9 mouse cellular contexts compared by ENCODE assay signal in genomic region chr2:145887937-145888765, GRCm38 (mm10). TPM values are rescaled to one million over a fixed set of nuclear protein-coding genes. Genes with fewer than 3 reads are reported as not detected.
DNase-seq lines count a peak whose midpoint lies in the region; ATAC-seq and TF ChIP-seq lines count a peak whose summit lies in the region.
"Had no signal": no experiment of that assay in that cellular context is flagged by ENCODE, and none has a peak within 500 bp of the region (broad histone marks: within the 10 kb centered on the region; RNA-seq: fewer than 3 reads in every experiment).

No protein-coding gene starts in this region.

- no peak overlapping the region for H3K4me2 ChIP-seq in intestine, embryonic 16.5 days (ENCODE audit: low read depth, low read length)
- 0 out of 2 replicates have a peak overlapping the region, but pooled peaks have one; percentile 2 for H3K4me2 ChIP-seq in limb, embryonic 15.5 days
- H3K4me2 ChIP-seq: neural tube, embryonic 12.5 days had no signal

- H3K4me3 ChIP-seq in layer of hippocampus, adult 2 months: no peak overlapping the region
- H3K4me3 ChIP-seq in intestine, embryonic 16.5 days (ENCODE audit: low read length): no peak overlapping the region
- H3K4me3 ChIP-seq in limb, embryonic 15.5 days: no peak overlapping the region
- no peak overlapping the region for H3K4me3 ChIP-seq in olfactory bulb, adult 2 months (ENCODE audit: insufficient read depth, low read depth, low read length)
- H3K4me3 ChIP-seq: neural tube, embryonic 12.5 days had no signal

- WGBS in intestine, embryonic 16.5 days: 52% methylated on average over 14 of the region's 14 CpGs
- 32% methylated on average over 14 of the region's 14 CpGs for WGBS in limb, embryonic 15.5 days
- 50% methylated on average over 14 of the region's 14 CpGs for WGBS in olfactory bulb, adult 2 months

- no peak overlapping the region for H3K9ac ChIP-seq in intestine, embryonic 16.5 days (ENCODE audit: low read depth, low read length)
- H3K9ac ChIP-seq in limb, embryonic 15.5 days: no peak overlapping the region
- H3K9ac ChIP-seq: neural tube, embryonic 12.5 days had no signal

- H3K9me3 ChIP-seq in intestine, embryonic 16.5 days (ENCODE audit: control insufficient read depth, low read length): no peaks in the 10 kb centered on the region
- H3K9me3 ChIP-seq in limb, embryonic 15.5 days: no peaks in the 10 kb centered on the region
- H3K9me3 ChIP-seq: neural tube, embryonic 12.5 days had no signal

- peak; percentile 66 for TF ChIP-seq CTCF in layer of hippocampus, adult 2 months (conservative IDR thresholded peaks at IDR 0.05)
- TF ChIP-seq CTCF in olfactory bulb, adult 2 months (IDR thresholded peaks at IDR 0.05; ENCODE audit: insufficient read depth, low read depth, low read length): no peak

- peaks cover 4% of the 10 kb centered on the region; the same call in 1 of the 2 replicates for H3K36me3 ChIP-seq in intestine, embryonic 16.5 days (ENCODE audit: control insufficient read depth, insufficient read depth, low read length)
- peaks cover 33% of the 10 kb centered on the region for H3K36me3 ChIP-seq in limb, embryonic 15.5 days

- peak; percentile 25 to 55 for DNase-seq in layer of hippocampus, adult 2 months (ENCODE audit: low spot score in 2 of 2)
- DNase-seq in layer of hippocampus, adult 8-10 months (ENCODE audit: low spot score in 2 of 2): no peak
- DNase-seq in adipocyte (ENCODE audit: low spot score): peak; percentile 94
- DNase-seq in frontal cortex, postnatal 36 days (ENCODE audit: low spot score in 2 of 2): peak; percentile 45 to 72
- DNase-seq in cerebellum, adult 8-10 months: no peak

- peaks cover 19% of the 10 kb centered on the region for H3K4me1 ChIP-seq in intestine, embryonic 16.5 days (ENCODE audit: control insufficient read depth, insufficient read depth, low read length)
- H3K4me1 ChIP-seq in limb, embryonic 15.5 days: peaks cover 46% of the 10 kb centered on the region
- peaks cover 21% of the 10 kb centered on the region for H3K4me1 ChIP-seq in olfactory bulb, adult 2 months (ENCODE audit: control insufficient read depth, insufficient read depth, low read length)

- peak; percentile 68 for ATAC-seq in intestine, embryonic 16.5 days
- ATAC-seq in limb, embryonic 15.5 days (ENCODE audit: insufficient number of reproducible peaks, low FRiP score, low TSS enrichment, low read depth): peak; percentile 73

- TF ChIP-seq POLR2A in olfactory bulb, adult 2 months (IDR thresholded peaks at IDR 0.05; ENCODE audit: insufficient read depth, low read depth, low read length): no peak

- no peaks in the 10 kb centered on the region for H3K27me3 ChIP-seq in intestine, embryonic 16.5 days (replicated peaks; ENCODE audit: control insufficient read depth, insufficient read depth, low read length)
- no peaks in the 10 kb centered on the region for H3K27me3 ChIP-seq in limb, embryonic 15.5 days
- H3K27me3 ChIP-seq: neural tube, embryonic 12.5 days had no signal

- peak overlapping the region; percentile 81 for H3K27ac ChIP-seq in layer of hippocampus, adult 2 months
- H3K27ac ChIP-seq in intestine, embryonic 16.5 days (ENCODE audit: low read length): peak overlapping the region; percentile 67
- H3K27ac ChIP-seq in limb, embryonic 15.5 days: peak overlapping the region; percentile 92
- peak overlapping the region; percentile 69 for H3K27ac ChIP-seq in olfactory bulb, adult 2 months (ENCODE audit: insufficient read depth, low read depth, low read length)
- H3K27ac ChIP-seq: neural tube, embryonic 12.5 days had no signal

RNA-seq across cellular contexts. Expression of gene Naa20, which starts 13.7 kb away (rescaled TPM):
- 10 to 100 TPM; 64.5 to 66.8 TPM for total RNA-seq in layer of hippocampus, adult 2 months (2021)
- 10 to 100 TPM; 67.6 to 70.7 (median 69.0) TPM for total RNA-seq in layer of hippocampus, adult 8-10 months (2022)
- polyA plus RNA-seq in intestine, embryonic 16.5 days (2015; fragmentation: Nextera tagmentation; extraction: Ambion mirVana): 137 TPM in 2 replicates
- polyA plus RNA-seq in limb, embryonic 15.5 days (2015; fragmentation: Nextera tagmentation; extraction: Ambion mirVana): 161 and 163 TPM in 2 replicates
- not detected in 2 replicates for polyA plus RNA-seq in olfactory bulb, adult 2 months (2012; ENCODE audit: insufficient read depth, insufficient read length, low replicate concordance, missing spikeins)

RNA-seq across cellular contexts. Expression of gene Cfap61, which starts 46.4 kb away (rescaled TPM):
- 1 to 10 TPM; 2.0 to 2.2 TPM for total RNA-seq in layer of hippocampus, adult 2 months (2021)
- total RNA-seq in layer of hippocampus, adult 8-10 months (2022): 1 to 10 TPM; 2.3 to 4.4 (median 3.5) TPM
- 0.51 and 0.67 TPM in 2 replicates for polyA plus RNA-seq in intestine, embryonic 16.5 days (2015; fragmentation: Nextera tagmentation; extraction: Ambion mirVana)
- 0.12 and 0.20 TPM in 2 replicates for polyA plus RNA-seq in limb, embryonic 15.5 days (2015; fragmentation: Nextera tagmentation; extraction: Ambion mirVana)
- not detected in 2 replicates for polyA plus RNA-seq in olfactory bulb, adult 2 months (2012; ENCODE audit: insufficient read depth, insufficient read length, low replicate concordance, missing spikeins)

RNA-seq across cellular contexts. Expression of gene Crnkl1, which starts 46.7 kb away (rescaled TPM):
- total RNA-seq in layer of hippocampus, adult 2 months (2021): 10 to 100 TPM; 19.8 to 21.6 TPM
- total RNA-seq in layer of hippocampus, adult 8-10 months (2022): 10 to 100 TPM; 18.8 to 19.9 (median 19.3) TPM
- 16.9 and 20.4 TPM in 2 replicates for polyA plus RNA-seq in intestine, embryonic 16.5 days (2015; fragmentation: Nextera tagmentation; extraction: Ambion mirVana)
- polyA plus RNA-seq in limb, embryonic 15.5 days (2015; fragmentation: Nextera tagmentation; extraction: Ambion mirVana): 23.6 and 24.4 TPM in 2 replicates
- polyA plus RNA-seq in olfactory bulb, adult 2 months (2012; ENCODE audit: insufficient read depth, insufficient read length, low replicate concordance, missing spikeins): not detected in 2 replicates

Comparison
In these comparisons a context has a peak if more than half of its experiments do, and no peak if none do; other contexts are left out.
1. DNase-seq: peak in layer of hippocampus, adult 2 months (2 of 2), adipocyte (single experiment) and frontal cortex, postnatal 36 days (2 of 2); none in layer of hippocampus, adult 8-10 months (0 of 2) and cerebellum, adult 8-10 months (single experiment).
2. Peak in every context shown above with its lines, with median percentiles within 50 percentile points of each other: H3K27ac ChIP-seq.